Mouse (Mus musculus): ENCODE results near the gene Col1a1. TPM values are rescaled to one million over a fixed set of nuclear protein-coding genes. Genes with fewer than 3 reads are reported as not detected.

Gene Col1a1
- polyA plus RNA-seq, 1 experiment from 2014 or later: 353 TPM

- Histone ChIP-seq H3K9ac (ENCODE audit: low read depth, low read length) (no peak overlapping the region), H3K4me1 (replicated peaks; ENCODE audit: insufficient read depth, low read length) (peaks cover 31% of the 10 kb centered on the region), H3K36me3 (ENCODE audit: insufficient read depth, low read length) (no peaks in the 10 kb centered on the region), H3K27me3 (ENCODE audit: insufficient read depth, low read length) (no peaks in the 10 kb centered on the region), H3K27ac (no peak overlapping the region), H3K4me2 (ENCODE audit: low read length) (no peak overlapping the region), H3K4me3 (replicated peaks; ENCODE audit: low read depth, low read length) (no peak overlapping the region), H3K9me3 (replicated peaks; ENCODE audit: low read length) (no peaks in the 10 kb centered on the region)
- ATAC-seq (replicated peaks; ENCODE audit: low FRiP score, low read depth) (no peak), DNase-seq (ENCODE audit: low spot score) (no peak)
- 48% methylated on average over 1 of the region's 1 CpGs for WGBS
- no peak for TF ChIP-seq CTCF (IDR thresholded peaks at IDR 0.05; ENCODE audit: low read depth)
Observed at GRCm38 (mm10) chr11:94985140-94985539, 49.1 kb downstream of the Col1a1 start.

GRCm38 (mm10) chr11:94985822-94986221, 49.8 kb downstream of the Col1a1 start:
- DNase-seq (ENCODE audit: low spot score): no peak
- no peaks in the 10 kb centered on the region for H3K27me3 ChIP-seq (ENCODE audit: insufficient read depth, low read length)
- H3K4me3 ChIP-seq (replicated peaks; ENCODE audit: low read depth, low read length): no peak overlapping the region
- no peaks in the 10 kb centered on the region for H3K9me3 ChIP-seq (replicated peaks; ENCODE audit: low read length)
- no peak overlapping the region for H3K27ac ChIP-seq
- ATAC-seq (replicated peaks; ENCODE audit: low FRiP score, low read depth): no peak
- H3K36me3 ChIP-seq (ENCODE audit: insufficient read depth, low read length): no peaks in the 10 kb centered on the region
- H3K9ac ChIP-seq (ENCODE audit: low read depth, low read length): no peak overlapping the region
- H3K4me2 ChIP-seq (ENCODE audit: low read length): no peak overlapping the region
- peaks cover 36% of the 10 kb centered on the region for H3K4me1 ChIP-seq (replicated peaks; ENCODE audit: insufficient read depth, low read length)
- 76% methylated on average over 5 of the region's 5 CpGs for WGBS
- TF ChIP-seq CTCF (IDR thresholded peaks at IDR 0.05; ENCODE audit: low read depth): no peak

GRCm38 (mm10) chr11:94986435-94986834, 50.4 kb downstream of the Col1a1 start:
- TF ChIP-seq CTCF (IDR thresholded peaks at IDR 0.05; ENCODE audit: low read depth): no peak
- no peaks in the 10 kb centered on the region for H3K27me3 ChIP-seq (ENCODE audit: insufficient read depth, low read length)
- no peak overlapping the region for H3K4me3 ChIP-seq (replicated peaks; ENCODE audit: low read depth, low read length)
- H3K36me3 ChIP-seq (ENCODE audit: insufficient read depth, low read length): no peaks in the 10 kb centered on the region
- no peak overlapping the region for H3K9ac ChIP-seq (ENCODE audit: low read depth, low read length)
- ATAC-seq (replicated peaks; ENCODE audit: low FRiP score, low read depth): no peak
- DNase-seq (ENCODE audit: low spot score): no peak
- no peak overlapping the region for H3K27ac ChIP-seq
- no peaks in the 10 kb centered on the region for H3K9me3 ChIP-seq (replicated peaks; ENCODE audit: low read length)
- H3K4me2 ChIP-seq (ENCODE audit: low read length): no peak overlapping the region
- 73% methylated on average over 2 of the region's 2 CpGs for WGBS
- H3K4me1 ChIP-seq (replicated peaks; ENCODE audit: insufficient read depth, low read length): peaks cover 36% of the 10 kb centered on the region

GRCm38 (mm10) chr11:94987341-94987740, 51.3 kb downstream of the Col1a1 start:
- no peak for TF ChIP-seq CTCF (IDR thresholded peaks at IDR 0.05; ENCODE audit: low read depth)
- Histone ChIP-seq H3K4me3 (replicated peaks; ENCODE audit: low read depth, low read length) (no peak overlapping the region), H3K9me3 (replicated peaks; ENCODE audit: low read length) (no peaks in the 10 kb centered on the region), H3K4me2 (ENCODE audit: low read length) (no peak overlapping the region), H3K36me3 (ENCODE audit: insufficient read depth, low read length) (no peaks in the 10 kb centered on the region), H3K27ac (no peak overlapping the region), H3K9ac (ENCODE audit: low read depth, low read length) (no peak overlapping the region), H3K27me3 (ENCODE audit: insufficient read depth, low read length) (no peaks in the 10 kb centered on the region), H3K4me1 (replicated peaks; ENCODE audit: insufficient read depth, low read length) (peaks cover 36% of the 10 kb centered on the region)
- no peak for ATAC-seq (replicated peaks; ENCODE audit: low FRiP score, low read depth)
- WGBS: 41% methylated on average over 6 of the region's 6 CpGs
- DNase-seq (ENCODE audit: low spot score): no peak

- ATAC-seq (replicated peaks; ENCODE audit: low FRiP score, low read depth) (no peak), DNase-seq (ENCODE audit: low spot score) (no peak)
- Histone ChIP-seq H3K27me3 (ENCODE audit: insufficient read depth, low read length) (no peaks in the 10 kb centered on the region), H3K36me3 (ENCODE audit: insufficient read depth, low read length) (no peaks in the 10 kb centered on the region), H3K4me2 (ENCODE audit: low read length) (no peak overlapping the region), H3K9ac (ENCODE audit: low read depth, low read length) (no peak overlapping the region), H3K4me3 (replicated peaks; ENCODE audit: low read depth, low read length) (no peak overlapping the region), H3K9me3 (replicated peaks; ENCODE audit: low read length) (no peaks in the 10 kb centered on the region), H3K27ac (no peak overlapping the region), H3K4me1 (replicated peaks; ENCODE audit: insufficient read depth, low read length) (peaks cover 41% of the 10 kb centered on the region)
- TF ChIP-seq CTCF (IDR thresholded peaks at IDR 0.05; ENCODE audit: low read depth): no peak
- 83% methylated on average over 8 of the region's 8 CpGs for WGBS
Observed at GRCm38 (mm10) chr11:94987851-94988250, 51.8 kb downstream of the Col1a1 start.

- Histone ChIP-seq H3K36me3 (ENCODE audit: insufficient read depth, low read length) (no peaks in the 10 kb centered on the region), H3K9ac (ENCODE audit: low read depth, low read length) (peak overlapping the region; percentile 90), H3K9me3 (replicated peaks; ENCODE audit: low read length) (no peaks in the 10 kb centered on the region), H3K4me1 (replicated peaks; ENCODE audit: insufficient read depth, low read length) (peaks cover 52% of the 10 kb centered on the region), H3K4me3 (replicated peaks; ENCODE audit: low read depth, low read length) (peak overlapping the region; percentile 45), H3K4me2 (ENCODE audit: low read length) (peak overlapping the region; percentile 97), H3K27ac (peak overlapping the region; percentile 94), H3K27me3 (ENCODE audit: insufficient read depth, low read length) (no peaks in the 10 kb centered on the region)
- DNase-seq (ENCODE audit: low spot score) (no peak), ATAC-seq (replicated peaks; ENCODE audit: low FRiP score, low read depth) (no peak)
- 13% methylated on average over 10 of the region's 10 CpGs for WGBS
- no peak for TF ChIP-seq CTCF (IDR thresholded peaks at IDR 0.05; ENCODE audit: low read depth)
Observed at GRCm38 (mm10) chr11:94988780-94989561, 52.9 kb downstream of the Col1a1 start.
